Mouse (Mus musculus) thymus, adult 2 months (tissue): ENCODE results near the gene Actrt3.

Experiments used
- CTCF ChIP-seq: fragments of 200-500 bp; IDR thresholded peaks from 2 replicates; pipeline ENCODE4 v1.5.1; 2012; ENCODE audit warnings: mild to moderate bottlenecking, control low read depth, low read length, moderate library complexity, borderline replicate concordance; ENCODE audit not compliant: control insufficient read depth, poor library complexity, insufficient read depth; ENCODE audit errors: extremely low read depth
- POLR2A ChIP-seq: fragments of 200-500 bp; IDR thresholded peaks from 2 replicates; pipeline ENCODE4 v1.6.1; 2012; ENCODE audit warnings: mild to moderate bottlenecking, low read length, control low read depth, moderate library complexity; ENCODE audit not compliant: control insufficient read depth, poor library complexity, insufficient read depth; ENCODE audit errors: extremely low read depth

DNA sequence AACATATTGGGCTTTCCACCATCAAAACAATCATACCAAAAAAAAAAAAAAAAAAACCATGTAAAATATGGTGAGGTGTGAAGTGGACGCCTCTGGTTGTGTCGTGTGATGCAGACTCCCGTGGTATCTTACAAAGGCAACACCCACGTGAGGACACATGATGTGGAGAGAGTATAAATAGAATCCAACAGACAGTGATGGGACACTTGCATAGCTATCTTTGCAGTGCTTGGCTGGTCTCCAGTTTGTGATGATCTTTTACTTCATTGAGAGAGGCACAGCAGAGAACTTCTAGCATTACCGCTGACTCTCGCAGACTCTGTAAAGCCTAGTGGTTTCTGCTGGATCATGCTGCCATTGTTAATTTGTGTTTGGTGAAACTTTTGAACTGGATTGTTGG is 10.9 kb downstream of the Actrt3 start:
- TF ChIP-seq CTCF (no peak), POLR2A (no peak)
